Mouse (Mus musculus) adrenal gland, adult (tissue): ENCODE data around the gene Grip1.

Experiments used
- DNase-seq, 2 experiments: peaks; one replicate each; pipeline ENCODE4 v3.0.0; 2022 to 2023; ENCODE audit warnings: low spot score in 1 of 2; ENCODE audit not compliant: inconsistent age in 2 of 2

Gene Grip1

GRCm38 (mm10) chr10:120113980-120114379 is 660.4 kb downstream of the Grip1 start:
- no peak for DNase-seq

DNA sequence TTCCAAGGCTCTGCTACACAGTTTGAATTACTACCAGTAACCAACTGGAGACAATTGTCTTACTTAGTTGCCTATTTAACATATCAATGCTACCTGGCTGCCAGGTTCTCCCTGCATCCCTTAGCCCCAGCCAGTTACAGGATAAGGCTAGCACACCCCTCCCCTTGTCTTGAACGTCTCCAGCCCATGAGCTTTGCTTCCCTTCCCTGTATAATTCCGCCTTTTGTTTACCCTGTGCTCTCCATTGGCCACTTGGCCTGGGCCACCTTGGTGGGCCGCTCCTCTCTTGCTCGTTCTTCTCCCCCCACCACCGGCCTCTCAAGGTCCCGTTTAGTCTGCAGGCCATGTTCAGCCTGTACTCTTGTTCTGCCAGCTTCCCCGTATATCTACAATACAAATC is 660.9 kb downstream of the Grip1 start:
- no peak for DNase-seq

DNA sequence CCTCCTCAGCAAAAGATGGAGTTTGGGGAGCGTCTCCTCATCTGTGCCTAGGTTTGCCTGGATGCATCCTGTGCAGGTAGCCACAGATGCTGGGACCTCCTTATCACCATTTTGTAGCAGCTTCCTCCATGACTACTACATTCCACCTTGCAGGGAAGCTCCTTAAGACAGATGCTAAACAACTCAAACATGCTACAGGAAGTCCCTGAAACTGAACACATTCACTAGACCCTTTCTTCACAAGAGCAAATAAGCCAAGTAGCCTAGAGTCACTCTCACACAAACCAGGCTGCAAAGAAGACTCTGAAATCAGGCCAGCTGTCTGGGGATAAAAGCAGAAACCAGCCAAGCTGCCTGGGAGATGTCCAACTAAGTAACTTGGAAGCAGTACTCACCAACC is 661.6 kb downstream of the Grip1 start:
- DNase-seq = no peak

DNA sequence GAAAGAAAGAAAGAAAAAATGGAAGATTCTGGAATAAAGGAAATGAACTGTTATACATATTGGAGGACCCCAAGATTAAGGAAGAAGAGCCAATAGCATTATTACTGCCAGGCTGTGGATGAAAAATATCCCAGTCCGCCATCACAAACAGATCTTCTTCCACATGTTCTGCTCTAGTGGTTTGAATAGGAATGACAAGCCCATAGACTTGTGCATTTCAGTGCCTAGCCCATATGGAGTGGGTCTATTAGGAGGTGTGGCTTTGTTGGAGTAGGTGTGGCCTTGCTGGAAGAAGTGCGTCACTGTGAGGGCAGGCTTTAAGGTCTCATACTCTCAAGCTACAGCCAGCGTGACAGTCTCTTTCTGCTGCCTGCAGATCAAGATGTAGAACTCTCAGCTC is 670.1 kb downstream of the Grip1 start:
- DNase-seq = no peak

GRCm38 (mm10) chr10:120124801-120125464 is 671.3 kb downstream of the Grip1 start:
- DNase-seq = peak; percentile 81 to 95

DNA sequence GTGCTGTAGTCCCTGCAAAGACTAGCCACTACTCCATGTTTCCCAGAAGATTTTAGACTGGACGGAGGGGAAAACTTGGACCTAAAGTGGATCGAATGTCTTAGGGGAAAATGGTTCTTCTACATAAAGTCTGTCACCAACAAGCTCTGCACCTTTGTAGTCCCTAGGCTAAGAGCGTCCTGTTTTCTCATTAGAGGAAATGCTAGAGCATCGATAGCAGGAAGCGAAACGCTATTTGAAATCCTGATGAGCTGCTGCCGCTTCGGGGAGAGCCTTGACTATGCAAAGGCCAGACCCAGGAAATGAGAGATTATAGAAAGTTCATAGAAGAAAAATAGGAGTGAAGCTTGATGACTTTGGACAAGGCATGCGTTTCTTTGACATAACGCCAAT is 671.8 kb downstream of the Grip1 start:
- no peak for DNase-seq

- no peak for DNase-seq
Measured at GRCm38 (mm10) chr10:120128601-120129277, 675.1 kb downstream of the Grip1 start.

DNA sequence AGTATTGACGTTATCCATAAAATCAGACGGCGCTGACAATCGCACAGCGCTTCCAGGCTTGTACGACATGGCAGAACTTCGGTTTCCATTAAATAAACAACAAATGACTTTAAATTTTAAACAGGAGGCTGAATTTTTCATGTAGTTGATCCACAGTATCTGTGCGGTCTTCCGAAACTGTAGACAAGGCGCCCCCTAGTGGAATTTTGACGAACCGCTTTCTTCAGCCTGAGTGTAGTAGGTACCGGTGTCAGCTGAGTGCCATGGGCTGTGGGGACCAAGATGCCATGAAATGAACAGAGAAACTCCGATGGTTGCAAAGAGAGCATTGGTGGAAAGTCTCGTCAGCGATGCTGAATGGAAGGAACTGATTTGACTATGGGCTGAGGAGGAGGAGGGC is 677.0 kb downstream of the Grip1 start:
- DNase-seq = peak in 1 of 2 experiments; percentile 61

DNA sequence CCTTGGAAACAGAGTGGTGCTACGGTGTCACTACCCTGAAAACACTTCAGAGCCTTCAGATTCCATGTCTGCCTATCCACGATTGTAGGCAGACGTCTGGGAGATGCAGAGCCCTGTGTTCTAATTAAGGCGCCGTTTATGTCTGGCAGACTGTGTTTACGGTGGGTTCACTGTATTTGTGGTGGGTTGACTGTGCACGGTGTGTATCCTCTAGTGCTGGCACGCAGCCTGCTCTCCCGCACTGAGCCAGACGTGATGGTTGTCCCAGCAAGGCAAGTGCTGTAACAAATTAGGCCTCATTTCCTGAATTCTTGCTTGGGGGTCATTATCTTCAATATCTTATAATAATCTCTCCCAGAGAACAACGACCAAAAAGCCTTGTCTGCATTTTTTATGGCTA is 680.1 kb downstream of the Grip1 start:
- DNase-seq = no peak

GRCm38 (mm10) chr10:120136020-120136562 is 682.5 kb downstream of the Grip1 start:
- no peak for DNase-seq
